In the genomic region with DNA sequence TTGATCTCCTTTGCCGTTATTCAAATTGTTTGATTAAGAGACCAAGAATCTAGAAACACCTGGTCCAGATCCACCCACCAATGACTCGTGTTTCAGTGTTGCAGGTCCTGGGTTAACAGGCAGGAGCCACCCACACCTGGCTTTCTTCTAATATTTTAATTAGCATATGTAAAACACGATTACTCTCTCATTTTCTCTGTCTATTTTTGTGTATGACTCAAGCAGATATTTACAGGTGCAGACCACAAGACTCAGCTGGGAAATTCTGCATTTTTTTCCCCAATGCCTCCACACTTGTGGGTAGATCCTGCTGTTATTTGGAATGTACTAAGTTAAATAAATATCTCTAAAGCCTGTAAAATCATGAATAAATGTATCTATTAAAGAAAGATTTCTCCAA, we compare ENCODE assay signal across 25 mouse cellular contexts.
DNase-seq lines count a peak whose midpoint lies in the region; TF ChIP-seq lines count a peak whose summit lies in the region.
"Had no signal": no experiment of that assay in that cellular context is flagged by ENCODE, and none has a peak within 500 bp of the region (broad histone marks: within the 10 kb centered on the region; RNA-seq: fewer than 3 reads in every experiment).

No protein-coding gene starts in this region.

- no peak for TF ChIP-seq CTCF in CH12.LX (conservative IDR thresholded peaks at IDR 0.05 in 1 of 2, IDR thresholded peaks at IDR 0.05 in 1 of 2; ENCODE audit: low read depth in 2 of 2, low read length in 2 of 2)

- no peak overlapping the region for H3K4me2 ChIP-seq in CH12.LX (ENCODE audit: insufficient read depth, low read depth, poor library complexity, severe bottlenecking)
- H3K4me2 ChIP-seq: embryonic facial prominence, embryonic 12.5 days; embryonic facial prominence, embryonic 15.5 days; heart, embryonic 13.5 days; hindbrain, embryonic 14.5 days had no signal

- no peak overlapping the region for H3K4me3 ChIP-seq in CH12.LX (replicated peaks in 1 of 3; ENCODE audit: low read depth in 2 of 3, low read length in 2 of 3, poor library complexity in 1 of 3)
- H3K4me3 ChIP-seq: embryonic facial prominence, embryonic 12.5 days; embryonic facial prominence, embryonic 15.5 days; heart, adult 2 months; heart, embryonic 10.5 days; heart, embryonic 13.5 days had no signal

- TF ChIP-seq POLR2A in CH12.LX (IDR thresholded peaks at IDR 0.05; ENCODE audit: low read depth, low read length): no peak

- no peaks in the 10 kb centered on the region for H3K36me3 ChIP-seq in CH12.LX (replicated peaks in 1 of 2; ENCODE audit: control insufficient read depth in 1 of 2, insufficient read depth in 1 of 2, low read length in 1 of 2)
- H3K36me3 ChIP-seq: embryonic facial prominence, embryonic 12.5 days; embryonic facial prominence, embryonic 15.5 days; heart, embryonic 10.5 days; heart, embryonic 13.5 days had no signal

- peaks cover 5% of the 10 kb centered on the region for H3K9me3 ChIP-seq in CH12.LX (replicated peaks; ENCODE audit: low read length)
- H3K9me3 ChIP-seq: embryonic facial prominence, embryonic 12.5 days; embryonic facial prominence, embryonic 15.5 days; heart, embryonic 10.5 days; heart, embryonic 13.5 days had no signal

- TF ChIP-seq EP300 in CH12.LX (IDR thresholded peaks at IDR 0.05; ENCODE audit: low read length): peak; percentile 74

- in situ Hi-C loops in CH12.LX (cut with MboI; ENCODE audit: low pct_ligation_motif_present, low pct_unique_long_range_greater_than_20kb, low sequenced_read_pairs): no loop called here

- no peak overlapping the region for H3K27ac ChIP-seq in CH12.LX (ENCODE audit: insufficient read depth, low read depth)
- H3K27ac ChIP-seq: embryonic facial prominence, embryonic 12.5 days; embryonic facial prominence, embryonic 15.5 days; heart, adult 2 months; heart, embryonic 10.5 days; heart, embryonic 13.5 days; hindbrain, embryonic 14.5 days; hindbrain, postnatal 0 days had no signal

- peak; percentile 10 for DNase-seq in layer of hippocampus, adult 11-12 months (ENCODE audit: low spot score)
- no peak for DNase-seq in layer of hippocampus, adult 8-10 months (ENCODE audit: low spot score in 2 of 2)
- DNase-seq in right cerebral cortex, adult 18-20 months: peak; percentile 22
- DNase-seq in right cerebral cortex, postnatal 25 days: no peak
- DNase-seq in CH12.LX (ENCODE audit: extremely low read depth): peak; percentile 26
- no peak for DNase-seq in urinary bladder, postnatal 4 days (ENCODE audit: low spot score in 2 of 2)
- no peak for DNase-seq in thymus, postnatal 36 days
- DNase-seq: adrenal gland, adult 8-10 months; adrenal gland, postnatal 25 days; cerebellum, adult 11 months; cerebellum, adult 2 months; cerebellum, adult 9-11 months; cerebellum, postnatal 25 days; forebrain, postnatal 0 days; gastrocnemius, postnatal 10 days; gastrocnemius, postnatal 36 days; heart, adult 2 months; heart, postnatal 14 days; heart, postnatal 4 days had no signal

- H3K27me3 ChIP-seq in CH12.LX (replicated peaks): no peaks in the 10 kb centered on the region
- H3K27me3 ChIP-seq: embryonic facial prominence, embryonic 12.5 days; embryonic facial prominence, embryonic 15.5 days; heart, embryonic 13.5 days had no signal

- H3K9ac ChIP-seq in CH12.LX (ENCODE audit: insufficient read depth, low read depth): no peak overlapping the region
- H3K9ac ChIP-seq: embryonic facial prominence, embryonic 12.5 days; embryonic facial prominence, embryonic 15.5 days; forebrain, postnatal 0 days; heart, embryonic 13.5 days; hindbrain, embryonic 14.5 days had no signal

- peaks cover 0 to 11% of the 10 kb centered on the region in 2 experiments; a peak in 1 of 4 replicates for H3K4me1 ChIP-seq in CH12.LX (ENCODE audit: control insufficient read depth in 1 of 2, insufficient read depth in 2 of 2)
- H3K4me1 ChIP-seq: embryonic facial prominence, embryonic 12.5 days; embryonic facial prominence, embryonic 15.5 days; heart, embryonic 10.5 days; heart, embryonic 13.5 days had no signal

- dilution Hi-C loops in CH12.LX (cut with MboI; ENCODE audit: extremely low pct_ligation_motif_present, extremely low pct_unique_long_range_greater_than_20kb, low sequenced_read_pairs): no loop called here

- TF ChIP-seq RAD21 in CH12.LX (IDR thresholded peaks at IDR 0.05; ENCODE audit: low read depth, low read length): no peak

- no peaks in the 10 kb centered on the region for H3K79me2 ChIP-seq in CH12.LX (replicated peaks; ENCODE audit: control insufficient read depth, extremely low read depth, insufficient read depth, poor library complexity, severe bottlenecking)

TF ChIP-seq in CH12.LX, 34 proteins besides CTCF, POLR2A, EP300 and RAD21:
- TF ChIP-seq HCFC1 (IDR thresholded peaks at IDR 0.05; ENCODE audit: low read depth, low read length) (no peak), USF2 (conservative IDR thresholded peaks at IDR 0.05; ENCODE audit: low read depth, low read length) (no peak), SMC3 (IDR thresholded peaks at IDR 0.05; ENCODE audit: low read depth, low read length) (no peak), MAX (IDR thresholded peaks at IDR 0.05; ENCODE audit: low read length) (no peak), ZMIZ1 (IDR thresholded peaks at IDR 0.05; ENCODE audit: low read depth, low read length) (no peak), ZC3H11A (IDR thresholded peaks at IDR 0.05; ENCODE audit: low read depth, low read length) (no peak), UBTF (IDR thresholded peaks at IDR 0.05; ENCODE audit: low read depth, low read length) (no peak), USF1 (IDR thresholded peaks at IDR 0.05; ENCODE audit: low read depth, low read length) (no peak), MXI1 (IDR thresholded peaks at IDR 0.05; ENCODE audit: low read depth, low read length) (no peak), MYC (IDR thresholded peaks at IDR 0.05; ENCODE audit: low read depth, low read length) (no peak), TCF12 (IDR thresholded peaks at IDR 0.05; ENCODE audit: low read depth, low read length) (peak; percentile 69), CHD1 (IDR thresholded peaks at IDR 0.05; ENCODE audit: low read depth, low read length) (no peak), TBP (conservative IDR thresholded peaks at IDR 0.05; ENCODE audit: low read depth, low read length) (no peak), SIN3A (IDR thresholded peaks at IDR 0.05; ENCODE audit: low read length) (no peak), NELFE (IDR thresholded peaks at IDR 0.05; ENCODE audit: low read depth, low read length) (no peak), ZKSCAN1 (IDR thresholded peaks at IDR 0.05; ENCODE audit: borderline replicate concordance, low read depth, low read length) (no peak), JUND (conservative IDR thresholded peaks at IDR 0.05; ENCODE audit: low read depth, low read length) (peak; percentile 24; the same call in 1 of the 2 replicates), MAZ (IDR thresholded peaks at IDR 0.05; ENCODE audit: low read depth, low read length) (no peak), PAX5 (IDR thresholded peaks at IDR 0.05; ENCODE audit: low read length) (no peak), MEF2A (IDR thresholded peaks at IDR 0.05; ENCODE audit: borderline replicate concordance, low read depth, low read length) (peak; percentile 89), KAT2A (IDR thresholded peaks at IDR 0.05; ENCODE audit: insufficient replicate concordance, low read length) (no peak), CHD2 (IDR thresholded peaks at IDR 0.05; ENCODE audit: low read length) (no peak), POLR2AphosphoS2 (IDR thresholded peaks at IDR 0.05; ENCODE audit: low read depth, low read length) (no peak), ELF1 (IDR thresholded peaks at IDR 0.05; ENCODE audit: low read depth, low read length) (no peak), ZNF384 (IDR thresholded peaks at IDR 0.05; ENCODE audit: low read depth, low read length) (peak; percentile 58), ETS1 (conservative IDR thresholded peaks at IDR 0.05; ENCODE audit: low read depth, low read length) (peak; percentile 58), RCOR1 (conservative IDR thresholded peaks at IDR 0.05; ENCODE audit: low read depth, low read length) (no peak), NRF1 (IDR thresholded peaks at IDR 0.05; ENCODE audit: low read depth, low read length) (no peak), E2F4 (IDR thresholded peaks at IDR 0.05; ENCODE audit: insufficient replicate concordance, low read depth, low read length) (no peak), MAFK (IDR thresholded peaks at IDR 0.05; ENCODE audit: insufficient replicate concordance, low read length) (no peak), BHLHE40 (IDR thresholded peaks at IDR 0.05; ENCODE audit: low read depth, low read length) (no peak), IRF4 (IDR thresholded peaks at IDR 0.05; ENCODE audit: low read depth, low read length) (0 out of 2 replicates have a peak, but pooled peaks have one; percentile 10), JUN (IDR thresholded peaks at IDR 0.05; ENCODE audit: insufficient read depth, low read depth, low read length) (peak; percentile 77), GABPA (IDR thresholded peaks at IDR 0.05; ENCODE audit: insufficient replicate concordance, low read depth, low read length) (no peak)
TF ChIP-seq in CH12.LX: peak in this region for 7.

Comparison
In these comparisons a context has a peak if more than half of its experiments do, and no peak if none do; other contexts are left out.
1. DNase-seq: peak in layer of hippocampus, adult 11-12 months (single experiment), right cerebral cortex, adult 18-20 months (single experiment) and CH12.LX (single experiment); none in layer of hippocampus, adult 8-10 months (0 of 2), right cerebral cortex, postnatal 25 days (single experiment), urinary bladder, postnatal 4 days (0 of 2) and thymus, postnatal 36 days (0 of 2).